Mouse (Mus musculus) CH12.LX (cell line): ENCODE measurements at regions not wholly inside any gene's neighbourhood (a gene's known extent, or its start where the extent isn't known, plus 50 kb on each side); places are given as distances from the start of the nearest gene placed in this dataset.

Experiments
- BHLHE40 ChIP-seq: IDR thresholded peaks from 2 replicates; pipeline ENCODE4 v1.6.1; 2011; ENCODE audit warnings: mild to moderate bottlenecking, low read depth, low read length, improper control_type of control experiment
- CTCF ChIP-seq, 2 experiments: IDR thresholded peaks in 1 of 2; conservative IDR thresholded peaks in 1 of 2; 2 replicates each; pipeline ENCODE4 v1.5.1; 2011 to 2012; ENCODE audit warnings: low read depth in 2 of 2, low read length in 2 of 2, improper control_type of control experiment in 1 of 2, inconsistent platforms in 1 of 2, mild to moderate bottlenecking in 1 of 2, moderate library complexity in 1 of 2
- E2F4 ChIP-seq: IDR thresholded peaks from 2 replicates; pipeline ENCODE4 v1.6.1; 2011; ENCODE audit warnings: low read depth, low read length, improper control_type of control experiment; ENCODE audit not compliant: insufficient replicate concordance
- EP300 ChIP-seq: IDR thresholded peaks from 2 replicates; pipeline ENCODE4 v1.6.1; 2011; ENCODE audit warnings: low read length, improper control_type of control experiment
- JUND ChIP-seq: conservative IDR thresholded peaks from 2 replicates; pipeline ENCODE4 v1.6.1; 2011; ENCODE audit warnings: low read depth, low read length, improper control_type of control experiment
- KAT2A ChIP-seq: IDR thresholded peaks from 2 replicates; pipeline ENCODE4 v1.6.1; 2012; ENCODE audit warnings: low read length, improper control_type of control experiment, inconsistent platforms; ENCODE audit not compliant: insufficient replicate concordance
- MAFK ChIP-seq: IDR thresholded peaks from 2 replicates; pipeline ENCODE4 v1.6.1; 2011; ENCODE audit warnings: low read length, improper control_type of control experiment; ENCODE audit not compliant: insufficient replicate concordance
- NELFE ChIP-seq: IDR thresholded peaks from 2 replicates; pipeline ENCODE4 v1.6.1; 2011; ENCODE audit warnings: low read depth, low read length, improper control_type of control experiment
- POLR2A ChIP-seq: IDR thresholded peaks from 2 replicates; pipeline ENCODE4 v1.6.1; 2011; ENCODE audit warnings: low read depth, mild to moderate bottlenecking, improper control_type of control experiment, low read length
- RAD21 ChIP-seq: IDR thresholded peaks from 2 replicates; pipeline ENCODE4 v1.6.1; 2011; ENCODE audit warnings: low read depth, mild to moderate bottlenecking, low read length, improper control_type of control experiment, moderate library complexity
- ZC3H11A ChIP-seq: IDR thresholded peaks from 2 replicates; pipeline ENCODE4 v1.6.1; 2012; ENCODE audit warnings: low read depth, mild to moderate bottlenecking, inconsistent platforms, low read length, improper control_type of control experiment
- ZMIZ1 ChIP-seq: IDR thresholded peaks from 2 replicates; pipeline ENCODE4 v1.6.1; 2012; ENCODE audit warnings: low read depth, mild to moderate bottlenecking, inconsistent platforms, low read length, improper control_type of control experiment

DNA sequence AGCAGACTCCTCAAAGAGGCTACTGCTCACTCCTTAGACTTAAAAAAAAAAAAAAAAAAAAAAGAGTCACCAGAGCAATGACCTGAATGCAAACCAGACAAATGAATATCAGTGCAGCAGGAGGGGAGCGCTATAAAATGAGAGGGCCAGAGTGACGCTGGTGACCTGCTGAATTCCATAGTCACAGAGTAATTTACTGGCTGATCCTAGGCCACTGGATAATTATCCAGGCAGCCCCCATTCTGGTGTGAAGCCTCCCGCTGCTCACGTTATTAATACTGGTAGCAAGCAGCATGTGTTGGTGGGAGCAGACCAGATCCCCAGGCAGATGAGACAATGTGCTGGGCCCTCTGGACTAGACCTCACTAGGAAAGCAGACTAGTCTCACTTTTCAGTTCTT is 53.4 kb upstream of the Fam181b start:
- no peak for TF ChIP-seq ZMIZ1
- TF ChIP-seq POLR2A, result no peak
- TF ChIP-seq KAT2A, result no peak
- no peak for TF ChIP-seq CTCF (conservative IDR thresholded peaks at IDR 0.05 in 1 of 2, IDR thresholded peaks at IDR 0.05 in 1 of 2; ENCODE audit: low read depth in 2 of 2, low read length in 2 of 2)
- no peak for TF ChIP-seq RAD21
- TF ChIP-seq JUND, result no peak
- no peak for TF ChIP-seq ZC3H11A
- TF ChIP-seq EP300, result no peak
- TF ChIP-seq NELFE, result no peak
- TF ChIP-seq MAFK, result no peak
- no peak for TF ChIP-seq E2F4
- no peak for TF ChIP-seq BHLHE40
